Comparison of ENCODE assay signal across 23 mouse cellular contexts in genomic region chr12:57464520-57465334, GRCm38 (mm10).
A peak's percentile ranks its signal among the peaks of the same experiment; 100 is the strongest.
DNase-seq lines count a peak whose midpoint lies in the region; ATAC-seq and TF ChIP-seq lines count a peak whose summit lies in the region.
"Had no signal": no experiment of that assay in that cellular context is flagged by ENCODE, and none has a peak within 500 bp of the region (broad histone marks: within the 10 kb centered on the region; RNA-seq: fewer than 3 reads in every experiment).

No protein-coding gene starts in this region.

- WGBS in kidney, embryonic 16.5 days = 68% methylated on average over 12 of the region's 12 CpGs
- WGBS in stomach, embryonic 16.5 days = 56% methylated on average over 12 of the region's 12 CpGs
- WGBS in stomach, postnatal 0 days = 53% methylated on average over 12 of the region's 12 CpGs

- H3K9ac ChIP-seq in kidney, embryonic 16.5 days (replicated peaks; ENCODE audit: low read length) = no peak overlapping the region
- no peak overlapping the region for H3K9ac ChIP-seq in stomach, embryonic 16.5 days (ENCODE audit: low read length)
- H3K9ac ChIP-seq in stomach, postnatal 0 days (ENCODE audit: low read length) = no peak overlapping the region
- H3K9ac ChIP-seq: embryonic facial prominence, embryonic 13.5 days; hindbrain, embryonic 15.5 days; kidney, embryonic 15.5 days; midbrain, embryonic 15.5 days had no signal

- H3K4me2 ChIP-seq in kidney, embryonic 16.5 days (replicated peaks; ENCODE audit: low read depth, low read length) = 0 out of 2 replicates have a peak overlapping the region, but pooled peaks have one; percentile 2
- 0 out of 2 replicates have a peak overlapping the region, but pooled peaks have one; percentile 19 for H3K4me2 ChIP-seq in stomach, embryonic 16.5 days (ENCODE audit: low read depth, low read length)
- no peak overlapping the region for H3K4me2 ChIP-seq in stomach, postnatal 0 days (replicated peaks; ENCODE audit: low read depth)
- H3K4me2 ChIP-seq: embryonic facial prominence, embryonic 13.5 days; hindbrain, embryonic 15.5 days; kidney, embryonic 15.5 days; midbrain, embryonic 15.5 days had no signal

- no peaks in the 10 kb centered on the region for H3K27me3 ChIP-seq in kidney, embryonic 16.5 days (ENCODE audit: insufficient read depth, low read length)
- H3K27me3 ChIP-seq in stomach, embryonic 16.5 days (ENCODE audit: control insufficient read depth, insufficient read depth, low read length) = no peaks in the 10 kb centered on the region
- H3K27me3 ChIP-seq in stomach, postnatal 0 days (ENCODE audit: control insufficient read depth, insufficient read depth, low read length) = no peaks in the 10 kb centered on the region
- H3K27me3 ChIP-seq in splenic B cell, adult 2 months (ENCODE audit: control insufficient read depth, insufficient read depth, low read length, poor library complexity, severe bottlenecking) = no peaks in the 10 kb centered on the region
- H3K27me3 ChIP-seq: embryonic facial prominence, embryonic 13.5 days; hindbrain, embryonic 15.5 days; kidney, embryonic 15.5 days; megakaryocyte, embryonic 14.5 days; midbrain, embryonic 15.5 days had no signal

- no peaks in the 10 kb centered on the region for H3K4me1 ChIP-seq in kidney, embryonic 16.5 days (ENCODE audit: insufficient read depth, low read length)
- H3K4me1 ChIP-seq in stomach, embryonic 16.5 days (ENCODE audit: control insufficient read depth, insufficient read depth, low read length) = no peaks in the 10 kb centered on the region
- H3K4me1 ChIP-seq in stomach, postnatal 0 days (replicated peaks; ENCODE audit: control insufficient read depth, insufficient read depth) = no peaks in the 10 kb centered on the region
- H3K4me1 ChIP-seq: embryonic facial prominence, embryonic 13.5 days; hindbrain, embryonic 15.5 days; kidney, embryonic 15.5 days; megakaryocyte, embryonic 14.5 days; midbrain, embryonic 15.5 days had no signal

- ATAC-seq in kidney, embryonic 16.5 days (ENCODE audit: low FRiP score, low TSS enrichment) = no peak
- ATAC-seq in stomach, embryonic 16.5 days (ENCODE audit: insufficient read depth, low FRiP score) = no peak
- no peak for ATAC-seq in stomach, postnatal 0 days (ENCODE audit: low FRiP score, low TSS enrichment)
- ATAC-seq: forebrain, embryonic 16.5 days; intestine, embryonic 16.5 days; midbrain, embryonic 15.5 days had no signal

- no peak for TF ChIP-seq EP300 in stomach, postnatal 0 days (optimal IDR thresholded peaks at IDR 0.05)

- H3K36me3 ChIP-seq in kidney, embryonic 16.5 days (ENCODE audit: insufficient read depth, low read length) = no peaks in the 10 kb centered on the region
- no peaks in the 10 kb centered on the region for H3K36me3 ChIP-seq in stomach, embryonic 16.5 days (ENCODE audit: control insufficient read depth, insufficient read depth, low read length)
- H3K36me3 ChIP-seq in stomach, postnatal 0 days (ENCODE audit: control insufficient read depth, insufficient read depth, low read length) = no peaks in the 10 kb centered on the region
- no peaks in the 10 kb centered on the region for H3K36me3 ChIP-seq in splenic B cell, adult 2 months (ENCODE audit: control insufficient read depth, insufficient read depth, low read length, poor library complexity, severe bottlenecking)
- H3K36me3 ChIP-seq: embryonic facial prominence, embryonic 13.5 days; hindbrain, embryonic 15.5 days; kidney, embryonic 15.5 days; midbrain, embryonic 15.5 days had no signal

- TF ChIP-seq CTCF in gastrocnemius, adult 2 months (IDR thresholded peaks at IDR 0.05) = no peak
- TF ChIP-seq CTCF in stomach, postnatal 0 days (IDR thresholded peaks at IDR 0.05; ENCODE audit: low read depth) = no peak

- peak overlapping the region; percentile 28 for H3K4me3 ChIP-seq in gastrocnemius, adult 2 months
- H3K4me3 ChIP-seq in kidney, embryonic 16.5 days (ENCODE audit: low read length) = no peak overlapping the region
- no peak overlapping the region for H3K4me3 ChIP-seq in stomach, embryonic 16.5 days (replicated peaks; ENCODE audit: low read length)
- no peak overlapping the region for H3K4me3 ChIP-seq in stomach, postnatal 0 days (ENCODE audit: low read depth, low read length)
- H3K4me3 ChIP-seq: embryonic facial prominence, embryonic 13.5 days; heart, adult 2 months; hindbrain, embryonic 15.5 days; kidney, embryonic 15.5 days; layer of hippocampus, adult 2 months; megakaryocyte, embryonic 14.5 days; midbrain, embryonic 15.5 days had no signal

- DNase-seq in gastrocnemius, adult 2 months = no peak
- DNase-seq in gastrocnemius, postnatal 4 days (ENCODE audit: low spot score in 2 of 2) = no peak
- no peak for DNase-seq in kidney, postnatal 36 days
- no peak for DNase-seq in stomach, postnatal 0 days (ENCODE audit: low spot score)
- DNase-seq in splenic B cell, adult 2 months (ENCODE audit: low read depth, low spot score) = peak; percentile 2
- no peak for DNase-seq in right cerebral cortex, postnatal 25 days
- DNase-seq: B cell, adult 2 months; cerebellum, adult 9-11 months; heart, adult 2 months; layer of hippocampus, postnatal 36 days; left cerebral cortex, postnatal 4 days; liver; thymus, postnatal 25 days had no signal

- no peaks in the 10 kb centered on the region for H3K9me3 ChIP-seq in kidney, embryonic 16.5 days (ENCODE audit: low read length)
- H3K9me3 ChIP-seq in stomach, embryonic 16.5 days (replicated peaks; ENCODE audit: control insufficient read depth, low read length) = no peaks in the 10 kb centered on the region
- H3K9me3 ChIP-seq in stomach, postnatal 0 days (ENCODE audit: control insufficient read depth, low read length) = no peaks in the 10 kb centered on the region
- H3K9me3 ChIP-seq: embryonic facial prominence, embryonic 13.5 days; hindbrain, embryonic 15.5 days; kidney, embryonic 15.5 days; megakaryocyte, embryonic 14.5 days; midbrain, embryonic 15.5 days had no signal

- no peak overlapping the region for H3K27ac ChIP-seq in gastrocnemius, adult 2 months
- no peak overlapping the region for H3K27ac ChIP-seq in kidney, embryonic 16.5 days (ENCODE audit: low read length)
- H3K27ac ChIP-seq in stomach, embryonic 16.5 days (ENCODE audit: low read length) = no peak overlapping the region
- H3K27ac ChIP-seq in stomach, postnatal 0 days (replicated peaks) = no peak overlapping the region
- H3K27ac ChIP-seq: embryonic facial prominence, embryonic 13.5 days; heart, adult 2 months; hindbrain, embryonic 15.5 days; kidney, embryonic 15.5 days; layer of hippocampus, adult 2 months; midbrain, embryonic 15.5 days had no signal

- intact Hi-C loops in gastrocnemius, adult 2 months (cut with DNase I) = no loop called here
